In genomic region chr1:180365983-180366811, GRCm38 (mm10) we compare ENCODE assay signal across 8 mouse cellular contexts. TPM values are rescaled to one million over a fixed set of nuclear protein-coding genes. Genes with fewer than 3 reads are reported as not detected.
DNase-seq lines count a peak whose midpoint lies in the region; ATAC-seq lines count a peak whose summit lies in the region.

No protein-coding gene starts in this region.

- no peak overlapping the region for H3K9ac ChIP-seq in liver, embryonic 11.5 days (ENCODE audit: low read depth, low read length)
- peak overlapping the region; percentile 73; the same call in 1 of the 2 replicates for H3K9ac ChIP-seq in neural tube, embryonic 13.5 days

- H3K9me3 ChIP-seq in liver, embryonic 11.5 days (ENCODE audit: control insufficient read depth, low read length): no peaks in the 10 kb centered on the region
- no peaks in the 10 kb centered on the region for H3K9me3 ChIP-seq in neural tube, embryonic 13.5 days

- no peak for DNase-seq in liver, embryonic 11.5 days (ENCODE audit: low spot score)
- no peak for DNase-seq in liver
- peak; percentile 64 to 77 for DNase-seq in cerebellum, postnatal 10 days
- DNase-seq in adrenal gland, adult 8-10 months: no peak
- no peak for DNase-seq in left cerebral cortex, postnatal 25 days (ENCODE audit: low spot score in 2 of 2)
- DNase-seq in kidney, postnatal 4 days: no peak

- H3K4me3 ChIP-seq in liver, embryonic 11.5 days (ENCODE audit: low read depth, low read length): peak overlapping the region; percentile 52; the same call in 1 of the 2 replicates
- no peak overlapping the region for H3K4me3 ChIP-seq in neural tube, embryonic 13.5 days

- peak overlapping the region; percentile 80; the same call in 1 of the 2 replicates for H3K4me2 ChIP-seq in liver, embryonic 11.5 days
- peak overlapping the region; percentile 67 for H3K4me2 ChIP-seq in neural tube, embryonic 13.5 days

- H3K36me3 ChIP-seq in liver, embryonic 11.5 days (ENCODE audit: control insufficient read depth, insufficient read depth, low read length): no peaks in the 10 kb centered on the region
- no peaks in the 10 kb centered on the region for H3K36me3 ChIP-seq in neural tube, embryonic 13.5 days

- intact Hi-C loops in left cerebral cortex, postnatal 25 days (cut with DNase I): loop anchor here (2.0 kb wide), 1 partner anchor 35 kb away; the partner anchor contains the start of gene Itpkb

- H3K4me1 ChIP-seq in liver, embryonic 11.5 days (replicated peaks; ENCODE audit: control insufficient read depth, insufficient read depth, low read length): peaks cover 31% of the 10 kb centered on the region
- peaks cover 59% of the 10 kb centered on the region for H3K4me1 ChIP-seq in neural tube, embryonic 13.5 days (replicated peaks)

- WGBS in liver, embryonic 11.5 days: 71% methylated on average over 18 of the region's 18 CpGs
- 63% methylated on average over 18 of the region's 18 CpGs for WGBS in neural tube, embryonic 13.5 days

- ATAC-seq in liver, embryonic 11.5 days (replicated peaks; ENCODE audit: low FRiP score): no peak
- peak; percentile 38 for ATAC-seq in inflammation-experienced regulatory T-cells, adult 6 months
- ATAC-seq in neural tube, embryonic 13.5 days (ENCODE audit: low read depth): no peak

- H3K27me3 ChIP-seq in liver, embryonic 11.5 days (replicated peaks; ENCODE audit: control insufficient read depth, insufficient read depth, low read length): no peaks in the 10 kb centered on the region
- no peaks in the 10 kb centered on the region for H3K27me3 ChIP-seq in neural tube, embryonic 13.5 days

- H3K27ac ChIP-seq in liver, embryonic 11.5 days (ENCODE audit: low read depth, low read length): no peak overlapping the region
- H3K27ac ChIP-seq in neural tube, embryonic 13.5 days (replicated peaks): peak overlapping the region; percentile 98

RNA-seq across cellular contexts. Expression of gene Itpkb, which starts 35.9 kb away (rescaled TPM):
- 4.1 and 4.3 TPM in 2 replicates for polyA plus RNA-seq in liver, embryonic 11.5 days (2014; fragmentation: Nextera tagmentation; extraction: Ambion mirVana)
- polyA plus RNA-seq in inflammation-experienced regulatory T-cells, adult 6 months (2017; shearing (Covaris generic)): 10 to 100 TPM; 25.3 to 58.2 (median 55.2) TPM
- 3.9 and 4.0 TPM in 2 replicates for polyA plus RNA-seq in neural tube, embryonic 13.5 days (2015; fragmentation: Nextera tagmentation; extraction: Ambion mirVana)
- 10 to 100 TPM; 64.4 to 99.3 (median 78.9) TPM for total RNA-seq in adrenal gland, adult 8-10 months (2022)
- total RNA-seq in left cerebral cortex, postnatal 25 days (2021): 10 to 100 TPM; 15.4 to 16.5 TPM

Comparison
In these comparisons a context has a peak if more than half of its experiments do, and no peak if none do; other contexts are left out.
1. DNase-seq: peak in cerebellum, postnatal 10 days (2 of 2); none in liver, embryonic 11.5 days (single experiment), liver (single experiment), adrenal gland, adult 8-10 months (single experiment), left cerebral cortex, postnatal 25 days (0 of 2) and kidney, postnatal 4 days (0 of 2).